Mouse (Mus musculus): ENCODE measurements around the gene Magi2.
"Not testable (repeated sequence)": the region's sequence is repeated elsewhere in the genome, so short reads cannot be mapped to it uniquely, and the experiment has no call there.

Gene Magi2

GRCm38 (mm10) chr5:20676193-20676871 is 1449.5 kb downstream of the Magi2 start:
- no peak for DNase-seq

GRCm38 (mm10) chr5:20677246-20677645 is 1450.4 kb downstream of the Magi2 start:
- no peak for DNase-seq

- DNase-seq, result no peak
These were observed 1451.7 kb downstream of the Magi2 start for GRCm38 (mm10) chr5:20678573-20678972.

GRCm38 (mm10) chr5:20679920-20680319 is 1453.1 kb downstream of the Magi2 start:
- DNase-seq, result no peak

DNA sequence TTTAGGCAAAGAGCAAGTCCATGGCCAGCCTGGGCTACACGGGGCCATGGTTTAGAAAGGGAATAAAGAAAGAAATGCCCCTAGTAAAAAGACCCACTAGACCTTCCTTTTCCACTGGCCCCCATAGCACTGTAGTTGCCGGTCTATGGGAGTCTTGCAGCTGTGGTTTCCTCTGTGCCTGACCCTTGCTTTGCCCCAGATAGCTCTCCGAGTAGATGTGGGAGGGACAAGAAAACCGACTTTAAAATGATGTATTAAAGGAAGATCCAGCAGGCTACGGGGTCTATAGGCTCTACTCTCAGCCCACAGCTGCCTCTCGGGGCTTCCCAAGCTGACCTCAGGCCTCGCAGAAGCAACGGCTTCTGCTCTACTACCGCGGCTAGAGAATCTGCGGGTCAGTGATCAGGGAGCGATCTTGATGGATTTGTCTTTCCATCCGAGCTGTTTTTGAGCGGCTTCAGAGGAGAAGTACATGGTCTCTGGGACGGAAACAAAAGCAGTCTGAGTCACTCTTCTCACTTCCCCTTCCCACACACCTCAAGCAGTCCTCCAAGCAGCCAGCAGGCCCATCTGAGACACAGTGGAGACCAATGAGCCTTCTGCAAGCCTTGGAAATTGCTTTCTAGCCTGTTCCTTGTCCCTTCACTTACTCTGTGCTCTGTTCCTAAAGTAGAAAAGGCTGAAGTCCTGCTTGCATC is 1454.1 kb downstream of the Magi2 start:
- DNase-seq, result no peak

DNA sequence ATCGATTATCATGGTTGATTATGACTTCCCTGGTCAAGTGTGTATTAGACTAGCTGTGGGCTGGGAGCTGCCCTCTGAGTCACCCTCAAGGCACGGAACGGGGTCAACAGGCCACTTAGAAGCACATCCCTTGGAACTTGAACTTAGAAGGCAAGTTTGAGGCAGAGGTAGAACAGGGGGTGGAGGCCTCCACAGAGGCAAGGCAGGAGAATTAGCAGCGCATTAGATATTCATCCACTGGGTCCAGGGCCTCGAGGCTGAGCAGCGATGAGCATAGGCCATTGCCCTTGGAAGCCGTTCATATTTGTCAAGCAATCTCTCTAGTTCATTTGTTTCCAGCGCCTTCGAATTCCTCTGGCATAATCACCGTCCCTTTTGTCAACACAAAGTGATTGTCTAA is 1454.8 kb downstream of the Magi2 start:
- DNase-seq, result no peak

DNA sequence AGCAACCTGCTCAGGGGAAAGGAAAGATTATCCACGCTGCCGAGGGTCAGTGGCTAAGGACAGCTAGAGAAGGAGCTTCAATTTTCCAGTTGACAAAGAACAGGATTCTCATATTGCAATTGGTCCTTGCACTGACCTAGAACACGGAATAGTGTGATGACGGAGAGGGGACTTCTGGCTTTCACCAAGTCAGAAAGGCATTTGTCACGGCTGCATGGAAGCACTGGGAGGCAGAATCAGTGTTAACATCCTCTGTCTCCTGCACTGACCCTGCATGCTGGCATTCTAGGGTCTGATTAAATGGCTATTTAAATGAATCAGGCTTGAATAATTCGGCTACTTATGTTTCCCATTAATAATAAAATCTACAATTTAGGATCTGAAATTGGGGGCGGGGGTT is 1455.4 kb downstream of the Magi2 start:
- no peak for DNase-seq

DNA sequence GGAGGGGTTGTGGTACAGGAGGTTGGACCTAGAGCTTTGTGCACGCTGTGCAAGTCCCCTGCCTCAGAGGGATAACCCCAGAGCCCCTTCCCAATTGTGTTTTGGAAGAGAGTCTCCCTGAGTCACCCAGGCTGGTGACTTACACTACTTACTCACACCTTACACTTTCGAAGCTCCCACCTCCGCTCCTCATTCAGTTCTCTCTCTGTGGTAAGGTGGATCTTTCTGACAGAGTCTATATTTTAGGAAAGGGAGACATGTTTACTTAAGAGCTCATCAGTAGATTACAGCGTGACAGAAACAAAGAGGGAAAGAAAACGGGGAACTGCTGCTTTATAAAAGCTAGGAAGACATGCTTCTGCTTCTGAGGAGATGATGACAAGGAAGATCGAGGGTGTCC is 1457.3 kb downstream of the Magi2 start:
- no peak for DNase-seq

GRCm38 (mm10) chr5:20692230-20692629 is 1465.4 kb downstream of the Magi2 start:
- no peak for DNase-seq

GRCm38 (mm10) chr5:20699116-20699515 is 1472.3 kb downstream of the Magi2 start:
- no peak for DNase-seq

DNA sequence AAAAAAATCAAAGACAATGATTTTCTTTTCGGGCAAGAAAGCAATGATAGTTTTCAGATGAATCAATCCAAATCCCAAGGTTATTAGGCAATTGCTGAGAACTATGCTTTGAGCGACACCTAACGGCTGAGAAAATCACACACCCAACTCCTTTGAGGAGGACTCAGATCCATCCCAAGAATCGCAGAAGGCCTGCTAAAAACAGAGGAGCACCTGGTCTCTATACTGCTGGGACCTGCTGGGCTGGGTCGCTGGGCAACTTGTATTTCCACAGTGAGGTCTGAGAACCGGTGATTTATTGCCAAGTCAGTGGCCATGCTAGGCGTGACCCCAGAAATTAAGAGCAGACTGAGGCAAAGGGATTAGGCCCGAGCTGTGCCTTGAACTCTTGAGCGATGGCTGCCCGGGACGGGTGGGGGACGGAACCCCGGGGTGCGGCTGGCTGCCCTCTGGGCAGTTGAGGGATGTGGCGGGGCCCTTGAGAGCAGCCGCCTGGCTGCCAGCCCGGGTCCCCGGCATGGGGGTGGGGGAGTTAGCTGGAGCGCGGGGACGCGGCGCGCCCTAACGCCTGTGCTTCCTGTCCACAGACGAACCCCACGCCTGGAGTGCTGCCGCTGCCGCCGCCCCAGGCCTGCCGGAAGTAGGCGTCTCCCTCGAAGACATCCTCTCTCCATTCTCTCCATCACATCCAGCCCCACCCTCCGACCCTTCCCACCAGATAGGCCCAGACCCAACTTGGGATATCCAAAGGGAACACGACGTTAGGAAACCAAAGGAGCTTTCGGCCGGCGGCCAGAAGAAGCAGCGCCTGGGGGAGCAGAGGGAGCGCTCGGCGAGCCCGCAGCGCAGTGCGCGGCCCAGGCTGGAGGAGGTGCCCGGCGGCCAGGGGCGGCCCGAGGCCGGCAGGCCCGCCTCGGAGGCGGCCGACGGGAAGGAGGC is 1474.9 kb downstream of the Magi2 start:
- DNase-seq, result peak; percentile 82

- peak; percentile 46 for DNase-seq
These were observed 1475.9 kb downstream of the Magi2 start for GRCm38 (mm10) chr5:20702480-20703303.

DNA sequence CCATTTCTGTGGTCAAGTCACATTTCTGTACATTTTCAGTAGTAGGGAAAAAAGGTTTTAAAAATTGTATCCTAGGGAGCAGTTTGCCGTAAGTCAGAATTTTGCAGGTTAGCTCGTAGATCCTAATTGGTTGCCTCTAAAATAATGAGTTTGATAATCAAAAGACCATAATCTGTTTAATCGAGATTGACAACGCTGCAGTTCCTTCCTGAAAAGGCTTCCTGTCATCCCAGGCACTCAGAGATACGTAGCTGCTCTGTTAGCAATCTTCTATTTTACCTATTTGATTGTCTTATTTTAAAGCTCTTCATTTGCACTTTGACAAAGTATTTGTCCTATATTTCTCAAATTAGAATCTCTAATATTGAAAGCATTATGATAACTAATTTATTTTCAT is 1476.5 kb downstream of the Magi2 start:
- no peak for DNase-seq

- no peak for DNase-seq
These were observed 1477.2 kb downstream of the Magi2 start for GRCm38 (mm10) chr5:20703971-20704575.

- no peak for DNase-seq
These were observed 1478.0 kb downstream of the Magi2 start for GRCm38 (mm10) chr5:20704886-20705285.

GRCm38 (mm10) chr5:20706322-20707282 is 1479.8 kb downstream of the Magi2 start:
- not testable (repeated sequence) for DNase-seq

GRCm38 (mm10) chr5:20710845-20711244 is 1484.0 kb downstream of the Magi2 start:
- DNase-seq, result not testable (repeated sequence)

DNA sequence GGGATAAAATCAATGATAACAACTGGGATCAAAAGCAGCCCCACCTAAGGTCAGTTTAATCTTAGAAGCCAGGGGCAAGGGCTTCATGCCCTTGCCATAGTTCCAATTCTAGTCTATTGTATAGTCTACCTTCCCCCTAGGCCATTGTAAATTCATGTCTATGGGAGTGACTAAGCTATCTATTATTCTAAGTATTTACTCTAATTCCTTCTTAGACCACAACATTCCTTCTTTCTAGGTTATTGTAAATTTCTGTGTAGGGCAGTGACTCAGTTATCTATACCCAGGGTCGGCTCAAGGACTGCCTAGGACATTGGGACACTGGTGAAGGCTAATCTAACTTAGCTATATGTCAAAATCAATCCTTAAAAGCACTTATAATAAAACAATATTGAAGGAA is 1487.8 kb downstream of the Magi2 start:
- not testable (repeated sequence) for DNase-seq

GRCm38 (mm10) chr5:20715980-20716379 is 1489.1 kb downstream of the Magi2 start:
- not testable (repeated sequence) for DNase-seq

GRCm38 (mm10) chr5:20720201-20720900 is 1493.5 kb downstream of the Magi2 start:
- no peak for DNase-seq
